Mouse (Mus musculus) kidney, embryonic 16.5 days (tissue): ENCODE measurements at regions not wholly inside any gene's neighbourhood (a gene's known extent, or its start where the extent isn't known, plus 50 kb on each side); places are given as distances from the start of the nearest gene placed in this dataset.

Experiments used
- ATAC-seq: fragments of 200-750 bp; cut with Nextera tagmentation; 2 replicates; pipeline ENCODE4 v1.8.0; 2017; ENCODE audit warnings: moderate TSS enrichment; ENCODE audit not compliant: low FRiP score, low TSS enrichment
- H3K27ac ChIP-seq: fragments of 300-500 bp; sonication (generic); 2 replicates; pipeline ENCODE4 v1.5.1; 2014; ENCODE audit warnings: low read length
- H3K27me3 ChIP-seq: fragments of 300-500 bp; sonication (generic); 2 replicates; pipeline ENCODE4 v1.6.1; 2014; ENCODE audit warnings: low read length, control low read depth, mixed read lengths; ENCODE audit not compliant: insufficient read depth
- H3K36me3 ChIP-seq: fragments of 300-500 bp; sonication (generic); 2 replicates; pipeline ENCODE4 v1.6.1; 2014; ENCODE audit warnings: low read length, control low read depth, mixed read lengths; ENCODE audit not compliant: insufficient read depth
- H3K4me1 ChIP-seq: fragments of 300-500 bp; sonication (generic); 2 replicates; pipeline ENCODE4 v1.6.1; 2014; ENCODE audit warnings: low read length, control low read depth, mixed read lengths; ENCODE audit not compliant: insufficient read depth
- H3K4me2 ChIP-seq: fragments of 300-500 bp; sonication (generic); replicated peaks from 2 replicates; pipeline ENCODE4 v1.6.1; 2014; ENCODE audit warnings: low read depth, low read length
- H3K4me3 ChIP-seq: fragments of 300-500 bp; sonication (generic); 2 replicates; pipeline ENCODE4 v1.5.1; 2014; ENCODE audit warnings: mild to moderate bottlenecking, low read length
- H3K9ac ChIP-seq: fragments of 300-500 bp; sonication (generic); replicated peaks from 2 replicates; pipeline ENCODE4 v1.6.1; 2014; ENCODE audit warnings: low read length
- H3K9me3 ChIP-seq: fragments of 300-500 bp; sonication (generic); 2 replicates; pipeline ENCODE4 v1.6.1; 2016; ENCODE audit warnings: low read length, control low read depth
- WGBS: fragments of 180-500 bp; shearing (Covaris S2); extraction: QIAGEN DNeasy Blood & Tissue Kit; methylation state at CpG from one replicate; pipeline ENCODE4 v1.1.7; 2014; 5-methylcytosine and 5-hydroxymethylcytosine counted together

- Histone ChIP-seq H3K4me2 (no peak overlapping the region), H3K4me3 (no peak overlapping the region), H3K27ac (no peak overlapping the region), H3K36me3 (no peaks in the 10 kb centered on the region), H3K4me1 (no peaks in the 10 kb centered on the region), H3K27me3 (no peaks in the 10 kb centered on the region), H3K9me3 (no peaks in the 10 kb centered on the region), H3K9ac (no peak overlapping the region)
- ATAC-seq = no peak
- WGBS = 66% methylated on average over 9 of the region's 9 CpGs
These were observed 56.1 kb upstream of the Rbfox1 start for GRCm38 (mm10) chr16:5829071-5829470.

DNA sequence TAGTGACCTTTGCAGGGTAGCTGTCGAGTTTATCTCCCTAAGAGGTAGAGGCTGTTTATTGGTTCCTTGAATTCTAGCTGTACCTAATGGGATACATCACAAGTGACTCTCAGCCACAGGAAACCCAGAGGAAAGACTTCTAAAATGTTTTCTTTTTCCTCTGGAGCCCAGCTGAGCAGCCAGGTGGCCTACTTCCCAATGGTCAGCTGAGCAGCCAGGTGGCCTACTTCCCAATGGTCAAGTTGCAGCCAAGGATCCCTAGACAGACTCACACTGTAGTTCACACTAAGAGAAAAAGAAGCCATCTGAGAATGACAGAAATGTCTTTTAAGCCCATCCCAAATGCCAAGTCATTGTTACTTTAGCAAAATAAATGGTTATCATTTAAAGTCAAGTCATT, 61.8 kb upstream of the Rbfox1 start:
- H3K27ac ChIP-seq = no peak overlapping the region
- no peaks in the 10 kb centered on the region for H3K9me3 ChIP-seq
- 44% methylated on average over 1 of the region's 1 CpGs for WGBS
- H3K4me1 ChIP-seq = no peaks in the 10 kb centered on the region
- H3K4me3 ChIP-seq = no peak overlapping the region
- H3K36me3 ChIP-seq = no peaks in the 10 kb centered on the region
- H3K27me3 ChIP-seq = no peaks in the 10 kb centered on the region
- H3K9ac ChIP-seq = no peak overlapping the region
- H3K4me2 ChIP-seq = no peak overlapping the region
- no peak for ATAC-seq

- Histone ChIP-seq H3K4me2 (no peak overlapping the region), H3K27ac (no peak overlapping the region), H3K9ac (no peak overlapping the region), H3K4me1 (no peaks in the 10 kb centered on the region), H3K9me3 (no peaks in the 10 kb centered on the region), H3K36me3 (no peaks in the 10 kb centered on the region), H3K4me3 (no peak overlapping the region), H3K27me3 (no peaks in the 10 kb centered on the region)
- WGBS = 44% methylated on average over 3 of the region's 3 CpGs
- ATAC-seq = no peak
These were observed 68.0 kb upstream of the Rbfox1 start for GRCm38 (mm10) chr16:5817166-5817565.

GRCm38 (mm10) chr16:5812245-5812820, 72.8 kb upstream of the Rbfox1 start:
- Histone ChIP-seq H3K27ac (no peak overlapping the region), H3K9ac (no peak overlapping the region), H3K4me3 (no peak overlapping the region), H3K9me3 (no peaks in the 10 kb centered on the region), H3K36me3 (no peaks in the 10 kb centered on the region), H3K27me3 (no peaks in the 10 kb centered on the region), H3K4me2 (no peak overlapping the region), H3K4me1 (no peaks in the 10 kb centered on the region)
- 79% methylated on average over 2 of the region's 2 CpGs for WGBS
- ATAC-seq = no peak

GRCm38 (mm10) chr16:5811654-5811992, 73.5 kb upstream of the Rbfox1 start:
- Histone ChIP-seq H3K9me3 (no peaks in the 10 kb centered on the region), H3K4me3 (no peak overlapping the region), H3K4me2 (no peak overlapping the region), H3K27ac (no peak overlapping the region), H3K36me3 (no peaks in the 10 kb centered on the region), H3K27me3 (no peaks in the 10 kb centered on the region), H3K4me1 (no peaks in the 10 kb centered on the region), H3K9ac (no peak overlapping the region)
- 56% methylated on average over 2 of the region's 2 CpGs for WGBS
- no peak for ATAC-seq

DNA sequence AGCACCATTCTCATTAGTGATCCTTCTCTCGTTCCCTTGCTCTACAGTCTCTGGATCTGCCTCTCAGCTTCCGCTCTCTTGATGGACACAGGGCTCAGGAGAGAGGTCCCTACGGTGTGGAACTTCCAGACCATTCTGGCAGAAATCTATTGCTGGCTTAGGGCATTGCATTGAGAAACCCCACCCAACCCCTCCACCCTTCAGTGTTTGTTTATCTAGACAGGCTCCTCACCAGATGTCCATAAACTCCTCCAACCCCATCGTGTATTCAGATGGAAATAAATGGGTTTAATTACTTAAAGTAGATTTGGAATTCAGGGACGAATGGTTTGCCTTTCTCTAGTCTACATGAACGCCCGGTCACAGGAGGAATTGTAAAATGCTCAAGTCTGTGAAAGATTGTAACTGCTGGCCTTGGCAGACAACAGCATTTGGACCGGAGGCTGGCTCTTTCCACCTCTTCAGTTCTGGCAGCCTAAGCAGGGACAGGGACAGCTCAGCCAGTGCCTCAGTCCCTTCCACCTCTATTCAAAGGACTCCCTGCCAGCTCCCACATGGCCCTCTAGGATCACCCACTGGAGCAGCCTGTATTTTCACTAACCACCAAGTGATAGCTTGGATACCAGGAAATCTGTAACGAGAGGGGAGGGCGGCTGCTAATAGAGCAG, 74.0 kb upstream of the Rbfox1 start:
- H3K27ac ChIP-seq = no peak overlapping the region

GRCm38 (mm10) chr16:5798188-5798587, 87.0 kb upstream of the Rbfox1 start:
- no peak overlapping the region for H3K9ac ChIP-seq
- H3K4me1 ChIP-seq = no peaks in the 10 kb centered on the region
- no peak overlapping the region for H3K4me2 ChIP-seq
- H3K27me3 ChIP-seq = no peaks in the 10 kb centered on the region
- no peaks in the 10 kb centered on the region for H3K36me3 ChIP-seq
- 71% methylated on average over 7 of the region's 7 CpGs for WGBS
- no peak overlapping the region for H3K4me3 ChIP-seq
- ATAC-seq = no peak
- no peaks in the 10 kb centered on the region for H3K9me3 ChIP-seq
- H3K27ac ChIP-seq = no peak overlapping the region

More for the DNA sequence above, 74.0 kb upstream of the Rbfox1 start:
- 55% methylated on average over 10 of the region's 10 CpGs for WGBS
- Histone ChIP-seq H3K4me1 (no peaks in the 10 kb centered on the region), H3K4me3 (no peak overlapping the region), H3K4me2 (no peak overlapping the region), H3K9ac (no peak overlapping the region), H3K27me3 (no peaks in the 10 kb centered on the region), H3K9me3 (no peaks in the 10 kb centered on the region), H3K36me3 (no peaks in the 10 kb centered on the region)
- no peak for ATAC-seq

DNA sequence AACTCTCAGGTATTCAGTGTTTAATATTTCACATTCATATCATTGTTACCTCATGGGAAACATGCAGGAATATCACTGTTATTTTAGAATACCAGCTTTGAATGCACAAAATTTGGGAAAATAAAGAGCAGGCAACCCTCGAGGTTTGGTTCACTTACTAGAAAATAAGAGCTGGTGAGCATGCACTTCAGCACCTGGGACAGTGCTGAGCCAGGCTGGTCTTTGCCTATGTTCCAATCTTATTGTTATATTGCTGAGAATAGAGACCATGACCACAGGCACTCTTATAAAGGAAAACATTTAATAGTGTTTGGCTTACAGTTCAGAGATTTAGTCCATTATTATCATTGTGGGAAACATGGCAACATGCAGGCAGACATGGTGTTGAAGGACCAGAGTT, 92.9 kb upstream of the Rbfox1 start:
- Histone ChIP-seq H3K9ac (no peak overlapping the region), H3K27me3 (no peaks in the 10 kb centered on the region), H3K4me2 (no peak overlapping the region), H3K4me1 (no peaks in the 10 kb centered on the region), H3K27ac (no peak overlapping the region), H3K4me3 (no peak overlapping the region), H3K9me3 (no peaks in the 10 kb centered on the region), H3K36me3 (no peaks in the 10 kb centered on the region)
- no peak for ATAC-seq
- WGBS = 34% methylated on average over 1 of the region's 1 CpGs

DNA sequence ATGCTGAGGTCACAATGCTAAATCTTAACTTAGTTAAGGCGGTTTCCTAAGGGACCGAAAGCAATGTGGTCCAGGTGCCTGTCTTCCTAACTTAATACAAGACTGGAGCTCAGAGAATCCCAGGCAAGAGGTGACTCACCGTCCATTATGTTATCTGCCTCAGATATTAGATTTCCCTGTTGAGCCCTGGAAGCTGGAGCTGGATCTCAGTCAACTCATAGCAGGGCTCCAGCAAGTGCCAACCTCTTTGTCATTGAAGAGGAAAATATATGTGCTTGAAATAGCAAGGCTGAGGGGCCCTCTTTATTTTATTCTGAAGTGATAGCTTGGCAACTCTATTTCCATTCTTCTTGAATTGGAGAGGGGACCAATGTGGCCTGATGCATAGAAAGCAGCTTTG, 95.0 kb upstream of the Rbfox1 start:
- no peak overlapping the region for H3K27ac ChIP-seq
- no peaks in the 10 kb centered on the region for H3K27me3 ChIP-seq
- no peak overlapping the region for H3K4me3 ChIP-seq
- no peak overlapping the region for H3K4me2 ChIP-seq
- no peaks in the 10 kb centered on the region for H3K4me1 ChIP-seq
- ATAC-seq = no peak
- WGBS = 88% methylated on average over 3 of the region's 3 CpGs
- no peaks in the 10 kb centered on the region for H3K9me3 ChIP-seq
- no peak overlapping the region for H3K9ac ChIP-seq
- H3K36me3 ChIP-seq = no peaks in the 10 kb centered on the region

GRCm38 (mm10) chr16:5787206-5787605, 97.9 kb upstream of the Rbfox1 start:
- Histone ChIP-seq H3K9me3 (no peaks in the 10 kb centered on the region), H3K9ac (no peak overlapping the region), H3K4me1 (no peaks in the 10 kb centered on the region), H3K27ac (no peak overlapping the region), H3K4me2 (no peak overlapping the region), H3K27me3 (no peaks in the 10 kb centered on the region), H3K36me3 (no peaks in the 10 kb centered on the region), H3K4me3 (no peak overlapping the region)
- no peak for ATAC-seq
